Mouse (Mus musculus) erythroid progenitor cell, adult 5-6 weeks (primary cell): ENCODE results near the gene Wfikkn2. TPM values are rescaled to one million over a fixed set of nuclear protein-coding genes. Genes with fewer than 3 reads are reported as not detected.
A peak's percentile ranks its signal among the peaks of the same experiment; 100 is the strongest.
"Not testable (repeated sequence)": the region's sequence is repeated elsewhere in the genome, so short reads cannot be mapped to it uniquely, and the experiment has no call there.

ENCODE experiments used
- ATAC-seq: replicated peaks from 2 replicates; pipeline ENCODE4 v1.8.0; 2016; ENCODE audit warnings: moderate number of reproducible peaks, mild to moderate bottlenecking, moderate TSS enrichment, inconsistent platforms; ENCODE audit not compliant: poor library complexity, low FRiP score, severe bottlenecking
- total RNA-seq, 2 experiments: library from RNA; stranded (forward) in 1 of 2; stranded (reverse) in 1 of 2; fragments of 150-400 nt in 1 of 2; fragments of 186-747, 209-891 nt in 1 of 2; gene quantifications; 2 replicates each; pipeline versions ENCODE4 v1.2.3 to v1.2.4; 2015 to 2017; ENCODE audit warnings: low replicate concordance in 2 of 2

The Wfikkn2 gene
- total RNA-seq, 2 experiments from 2014 or later, result 0.42 to 0.53 TPM

DNA sequence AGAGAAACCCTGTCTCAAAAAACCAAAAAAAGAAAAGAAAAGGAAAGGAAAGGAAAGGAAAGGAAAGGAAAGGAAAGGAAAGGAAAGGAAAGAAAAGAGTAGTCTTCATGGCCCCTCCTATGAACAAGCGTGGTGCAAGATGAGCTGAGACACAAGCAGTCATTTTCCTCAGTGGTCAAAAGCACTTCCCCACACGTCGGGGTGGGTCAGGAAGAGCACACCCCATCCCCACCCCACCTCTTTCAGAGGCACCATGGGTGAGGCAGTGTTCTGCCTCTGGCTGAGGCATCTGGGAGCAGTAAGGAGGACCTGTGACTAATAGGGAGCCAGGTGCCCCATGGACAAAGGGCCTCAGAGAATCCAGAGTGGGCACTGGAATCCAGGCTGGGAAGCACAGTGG is 20.4 kb upstream of the Wfikkn2 start:
- not testable (repeated sequence) for ATAC-seq

DNA sequence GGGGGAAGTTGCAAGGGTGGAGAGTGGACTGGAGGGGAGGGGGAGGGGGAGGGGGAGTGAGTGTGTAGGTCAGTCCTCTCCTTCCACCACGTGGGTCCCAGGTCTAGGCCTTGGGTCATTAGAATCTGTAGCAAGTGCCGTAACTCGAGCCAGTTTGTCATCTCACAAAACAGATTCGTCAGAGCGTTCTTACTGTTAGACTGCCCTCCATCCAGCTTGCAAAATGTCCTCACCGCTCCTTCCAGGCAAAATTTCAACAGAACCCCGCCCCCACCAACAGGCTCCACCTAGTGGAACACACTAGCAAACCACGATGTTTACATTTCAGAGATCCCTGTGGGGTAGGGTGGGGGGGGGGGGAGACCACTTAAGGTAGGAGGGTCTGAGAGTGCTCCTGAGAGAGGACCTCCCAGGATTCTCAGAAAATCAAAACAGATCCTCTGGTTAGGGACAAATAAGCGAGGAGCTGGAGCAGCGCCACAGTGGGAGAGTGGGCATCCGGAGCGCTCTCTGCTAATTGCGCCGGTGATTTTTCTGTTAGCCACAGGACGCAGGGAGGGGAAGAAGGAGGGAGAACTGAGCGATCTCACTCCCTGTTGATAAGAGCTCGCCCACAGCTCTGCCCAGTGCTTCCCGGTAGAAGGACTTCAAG is 19.5 kb upstream of the Wfikkn2 start:
- peak; percentile 68 for ATAC-seq

DNA sequence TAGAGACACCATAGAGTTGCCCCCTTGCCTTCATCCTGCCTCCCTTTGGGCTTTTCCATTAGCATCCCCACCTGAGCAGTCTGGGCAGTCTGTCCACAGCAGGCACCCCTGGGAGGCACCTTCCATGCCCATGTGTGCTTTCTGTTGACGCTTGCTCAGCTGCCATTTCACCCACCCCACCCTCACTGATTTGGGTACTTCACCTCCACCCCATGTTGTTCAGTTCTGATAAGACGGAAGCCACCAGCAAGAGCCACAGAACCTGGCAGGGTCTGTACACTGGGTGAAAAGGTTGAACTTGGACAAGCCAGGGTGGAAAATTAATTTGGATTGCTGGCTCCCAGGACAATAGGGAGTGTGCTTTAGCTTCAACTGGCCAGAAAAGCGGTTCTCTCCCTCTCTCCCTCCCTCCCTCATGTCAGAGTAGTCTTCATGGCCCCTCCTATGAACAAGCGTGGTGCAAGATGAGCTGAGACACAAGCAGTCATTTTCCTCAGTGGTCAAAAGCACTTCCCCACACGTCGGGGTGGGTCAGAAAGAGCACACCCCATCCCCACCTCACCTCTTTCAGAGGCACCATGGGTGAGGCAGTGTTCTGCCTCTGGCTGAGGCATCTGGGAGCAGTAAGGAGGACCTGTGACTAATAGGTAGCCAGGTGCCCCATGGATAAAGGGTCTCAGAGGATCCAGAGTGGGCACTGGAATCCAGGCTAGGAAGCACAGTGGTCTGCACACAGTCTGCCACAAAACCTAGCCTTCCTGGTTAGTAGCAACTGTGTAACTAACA is 16.0 kb upstream of the Wfikkn2 start:
- ATAC-seq, result peak; percentile 87

DNA sequence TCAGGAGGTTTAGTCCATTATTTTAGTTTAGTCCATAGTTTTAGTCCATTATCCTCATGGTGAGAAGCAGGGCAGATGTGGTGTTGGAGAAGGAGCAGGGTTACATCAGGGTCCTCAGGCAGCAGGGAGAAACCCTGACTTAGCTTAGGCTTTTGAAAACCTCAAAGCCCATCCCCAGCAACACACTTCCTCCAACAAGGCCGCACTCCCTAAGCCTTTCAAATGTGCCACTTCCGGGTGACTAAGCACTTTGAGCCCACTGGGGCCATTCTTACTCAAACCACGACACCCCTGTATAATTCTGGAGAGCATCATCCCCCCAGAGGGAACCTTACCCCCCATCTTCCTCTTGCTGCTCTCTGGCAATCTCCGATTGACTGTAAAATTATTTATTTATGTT is 14.0 kb upstream of the Wfikkn2 start:
- no peak for ATAC-seq

DNA sequence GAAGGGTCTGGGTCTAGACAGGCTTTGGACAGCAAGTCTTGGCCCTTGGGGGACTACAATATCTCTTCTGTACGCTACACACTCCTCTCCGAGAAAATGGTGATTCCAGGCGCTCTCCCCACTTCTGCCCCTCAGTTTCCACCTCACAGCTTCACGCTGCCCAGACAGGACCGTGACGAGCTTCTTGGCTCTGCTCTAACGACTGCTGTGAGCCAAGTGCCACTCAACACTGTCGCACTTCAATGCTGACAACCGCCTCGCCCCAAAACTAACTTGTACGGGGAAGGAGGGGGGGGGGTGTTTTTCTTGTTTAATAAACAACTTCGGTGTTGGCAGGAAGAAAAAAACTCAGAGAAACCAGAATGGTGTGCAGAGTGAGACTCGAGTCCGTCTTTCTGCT is 12.2 kb upstream of the Wfikkn2 start:
- no peak for ATAC-seq

DNA sequence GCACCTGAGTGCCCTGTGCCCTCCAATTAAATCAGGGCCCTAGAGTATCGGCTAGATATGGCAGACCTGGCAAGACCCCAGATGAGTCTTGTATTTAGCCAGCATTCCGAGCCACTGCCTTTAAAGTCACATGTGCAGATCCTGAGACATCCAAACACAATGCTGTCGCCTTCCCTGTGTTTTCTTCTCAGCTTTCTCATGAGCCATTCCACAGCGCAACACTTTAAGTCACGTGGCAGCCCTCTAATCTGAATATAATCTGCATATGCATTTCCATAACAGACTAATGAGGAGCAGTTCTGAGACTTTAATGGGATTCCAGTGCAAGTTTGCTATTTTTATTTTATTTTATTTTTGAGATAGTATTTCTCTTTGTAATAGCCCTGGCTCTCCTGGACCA is 9.9 kb upstream of the Wfikkn2 start:
- no peak for ATAC-seq

DNA sequence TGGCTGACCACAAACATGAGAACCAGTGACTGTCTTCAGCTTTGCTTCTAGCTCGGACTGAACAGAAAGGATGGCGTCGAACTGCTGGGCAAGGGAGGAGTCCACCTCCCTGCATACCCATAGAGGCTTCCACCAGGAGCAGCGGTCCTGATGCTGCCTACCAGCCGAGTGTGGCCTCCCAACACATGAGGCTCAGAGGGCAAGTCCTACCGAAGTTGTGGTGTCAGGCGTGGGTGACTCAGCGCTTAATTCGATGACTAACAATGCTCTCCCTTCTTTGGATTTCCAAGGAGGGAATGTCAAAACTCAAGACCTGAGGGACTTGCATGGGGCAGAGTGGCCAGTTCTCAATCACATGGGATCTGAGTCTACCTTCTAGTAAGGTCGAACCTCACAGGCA is 7.9 kb upstream of the Wfikkn2 start:
- ATAC-seq, result 0 out of 2 replicates have a peak, but pooled peaks have one; percentile 40

DNA sequence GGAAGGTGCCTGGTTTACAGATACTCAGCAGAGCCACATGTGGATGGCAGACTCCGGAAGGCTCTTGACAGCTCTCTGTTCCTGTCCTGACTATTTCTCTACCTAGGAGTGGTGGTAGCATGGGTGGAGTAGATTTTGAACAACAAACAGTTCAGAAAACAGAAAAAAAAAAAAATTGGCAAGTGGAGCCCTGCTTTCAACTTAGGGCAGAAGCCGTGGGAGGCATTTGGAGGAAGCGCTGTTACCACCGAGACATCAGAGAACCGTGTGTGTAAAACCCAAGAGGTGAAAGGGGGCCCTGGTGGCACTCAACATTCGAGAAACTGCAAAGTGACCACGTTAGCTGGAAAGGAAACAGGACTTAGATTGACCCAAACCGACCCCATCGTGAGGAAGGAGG is 7.4 kb upstream of the Wfikkn2 start:
- ATAC-seq, result no peak

DNA sequence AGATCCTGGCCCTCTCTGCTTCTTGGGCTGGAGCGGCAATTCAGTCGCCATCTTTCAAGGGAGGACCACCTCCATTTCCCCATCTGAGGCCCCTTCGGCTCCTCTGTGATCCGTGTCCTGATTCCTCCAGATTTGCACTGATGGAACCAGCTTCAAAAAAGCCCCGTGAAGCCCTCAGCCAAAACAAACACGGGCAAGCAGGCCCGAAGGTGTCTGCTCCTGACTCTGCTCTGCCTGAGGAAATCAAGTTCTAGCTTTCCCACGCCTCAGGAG is 920 bp upstream of the Wfikkn2 start:
- ATAC-seq, result no peak

DNA sequence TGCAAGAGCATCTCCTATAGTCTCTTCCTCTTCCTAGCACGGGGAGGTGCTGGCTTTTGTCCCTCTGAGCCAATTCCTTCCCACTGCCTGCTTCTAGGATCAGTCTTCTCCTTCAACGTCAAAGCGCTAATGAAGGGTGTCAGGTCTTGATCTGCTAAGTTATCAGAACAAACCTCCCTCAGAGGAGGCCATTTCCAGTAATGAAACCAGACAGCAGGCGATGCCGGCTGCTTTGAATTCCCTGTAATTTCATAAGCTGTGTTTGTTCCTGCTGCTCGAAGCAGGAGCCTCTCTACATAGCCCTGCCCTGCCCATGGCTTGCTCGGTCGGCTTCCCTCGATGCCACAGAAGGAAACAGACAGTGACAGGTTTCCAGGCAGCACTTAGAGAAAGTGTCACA is 1.4 kb downstream of the Wfikkn2 start:
- ATAC-seq, result no peak

DNA sequence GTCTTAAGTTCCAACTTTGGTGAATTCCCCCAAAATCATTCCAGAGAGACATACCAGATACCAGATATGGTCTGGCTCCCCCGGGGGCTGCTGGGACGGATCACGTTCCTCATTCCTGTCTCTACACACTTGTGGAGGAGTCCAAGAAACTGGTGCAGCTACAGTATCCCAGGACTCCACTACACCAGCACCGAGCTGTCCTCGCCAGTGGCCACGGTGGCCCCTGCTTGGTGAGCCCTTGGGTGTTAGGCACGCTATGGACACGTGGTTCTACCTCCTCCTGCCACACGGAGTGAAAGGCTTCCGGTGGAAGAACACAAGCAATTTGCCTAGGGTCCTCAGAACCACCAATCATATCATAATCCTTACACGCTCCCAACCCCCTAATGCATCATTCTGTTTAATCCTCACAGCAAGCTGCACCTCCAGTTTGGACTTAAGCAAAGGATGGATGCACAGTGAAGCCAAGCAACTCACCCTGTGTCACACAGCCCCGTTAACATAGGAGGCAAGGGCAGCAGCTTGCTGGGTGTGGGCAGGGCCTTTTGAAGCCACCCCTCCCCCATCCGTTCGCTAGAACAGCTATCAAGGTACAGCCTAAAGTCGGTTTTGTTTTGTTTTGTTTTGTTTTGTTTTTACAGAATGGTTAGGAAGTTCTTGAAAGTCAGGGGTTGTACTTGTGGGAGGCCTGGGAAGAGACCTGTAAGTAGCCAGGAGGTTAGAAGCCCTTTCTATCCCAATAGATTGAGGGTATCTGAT is 2.2 kb downstream of the Wfikkn2 start:
- no peak for ATAC-seq

DNA sequence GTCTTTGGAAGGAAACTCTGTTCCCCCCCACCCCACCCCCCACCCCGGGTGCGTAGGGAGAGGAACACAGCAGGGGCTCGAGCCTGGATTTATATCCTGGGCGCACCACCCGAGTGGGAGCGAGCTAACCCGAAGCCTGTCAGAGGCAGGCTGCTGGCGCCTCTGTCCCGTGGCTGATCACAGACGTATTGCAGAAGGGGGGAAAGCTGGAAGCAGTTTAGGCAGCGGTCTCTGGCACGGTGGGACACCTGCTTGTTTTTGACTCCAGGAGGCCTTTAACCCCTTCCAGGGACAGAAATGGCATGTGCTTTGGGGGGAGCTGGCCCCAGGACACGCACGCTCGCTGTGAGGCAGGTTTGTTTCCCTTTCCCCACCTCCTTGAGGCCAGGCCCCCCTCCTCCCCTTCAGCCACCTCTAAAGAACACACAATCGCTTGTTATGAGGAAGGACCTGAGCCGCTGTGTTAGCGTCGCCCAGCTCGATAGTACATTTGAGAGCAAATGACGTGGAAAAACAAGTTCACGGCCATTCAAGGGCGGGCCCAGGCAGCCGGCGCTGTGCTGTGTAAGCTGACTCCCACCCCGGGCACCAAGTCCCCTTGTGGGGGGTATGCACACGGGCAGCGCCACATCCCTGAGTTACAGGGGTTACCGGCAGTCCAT is 2.9 kb downstream of the Wfikkn2 start:
- no peak for ATAC-seq

DNA sequence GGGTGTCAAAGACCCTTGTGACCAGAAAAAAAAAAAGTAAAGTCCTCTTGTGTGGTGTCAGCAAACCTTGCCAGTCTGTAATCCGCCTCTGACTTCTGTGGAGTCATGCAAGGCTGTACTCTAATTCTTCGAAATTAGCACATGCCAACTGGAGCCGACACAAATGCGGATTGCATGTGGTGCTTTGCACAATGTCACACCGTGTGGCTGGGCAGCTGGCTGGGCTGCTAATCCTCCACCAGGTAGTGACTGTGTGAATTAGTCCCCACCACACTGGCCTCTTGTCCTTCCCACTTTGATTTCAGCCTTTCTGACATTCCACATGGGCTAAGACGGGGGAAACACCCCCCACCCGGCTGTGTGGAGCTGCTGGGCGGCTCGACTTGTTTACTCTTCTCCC is 6.1 kb downstream of the Wfikkn2 start:
- no peak for ATAC-seq

DNA sequence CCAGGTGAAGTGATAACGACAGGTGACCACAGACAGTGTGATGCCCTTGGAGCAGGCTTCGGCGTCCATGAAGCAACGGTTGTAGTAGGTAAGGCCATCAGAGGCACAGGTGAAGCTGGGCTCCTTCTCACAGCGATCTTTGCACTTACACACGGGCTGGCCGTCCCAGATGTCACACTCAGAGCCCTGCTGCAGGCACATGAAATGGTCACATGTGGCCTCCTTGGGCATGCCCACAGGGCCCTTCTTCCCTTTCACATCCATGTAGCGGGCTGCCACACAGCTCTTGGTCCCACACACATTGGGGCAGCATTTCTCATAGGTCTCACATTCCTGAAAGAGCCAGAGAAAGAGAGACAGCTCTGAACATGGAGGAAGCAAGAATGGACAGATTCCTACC is 7.0 kb downstream of the Wfikkn2 start:
- ATAC-seq, result no peak

DNA sequence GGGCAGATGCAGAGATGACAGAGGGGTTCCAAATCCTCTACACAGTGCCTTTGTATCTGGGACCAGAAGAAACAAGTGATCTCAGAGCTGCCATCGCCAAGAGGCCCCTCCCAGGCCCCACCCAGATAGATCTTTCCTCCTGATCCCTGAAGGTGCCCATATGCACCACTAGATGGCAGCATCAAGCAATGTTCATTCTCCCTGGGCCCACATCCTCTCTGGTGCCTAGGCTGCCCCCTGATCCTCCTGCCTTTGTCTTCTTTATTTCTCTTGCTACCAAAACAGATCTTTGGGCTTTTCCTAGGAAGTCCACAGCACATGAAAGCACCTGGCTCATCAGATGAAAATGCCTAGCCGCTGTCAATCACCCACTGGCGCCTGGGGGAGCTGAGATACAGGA is 9.7 kb downstream of the Wfikkn2 start:
- peak; percentile 89 for ATAC-seq

DNA sequence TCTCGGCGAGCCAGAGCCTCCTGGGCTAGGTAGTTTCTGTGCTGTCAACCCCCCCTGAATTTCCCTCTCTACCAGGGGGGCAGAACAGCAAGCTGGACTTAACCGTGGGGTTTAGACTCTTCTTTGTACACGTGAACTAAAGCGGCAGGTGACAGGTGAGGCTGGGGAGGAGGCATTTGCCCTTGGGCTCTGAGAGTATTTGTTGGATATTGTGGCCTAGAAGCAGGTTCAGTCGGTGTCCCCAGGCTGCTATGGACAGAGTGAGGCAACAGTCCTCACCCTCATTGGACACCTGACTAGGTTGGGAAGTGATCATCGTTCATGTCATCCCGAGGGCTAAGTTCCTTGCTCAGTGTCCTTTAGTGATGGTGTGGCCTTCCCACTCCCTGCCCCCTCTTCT is 10.9 kb downstream of the Wfikkn2 start:
- no peak for ATAC-seq

DNA sequence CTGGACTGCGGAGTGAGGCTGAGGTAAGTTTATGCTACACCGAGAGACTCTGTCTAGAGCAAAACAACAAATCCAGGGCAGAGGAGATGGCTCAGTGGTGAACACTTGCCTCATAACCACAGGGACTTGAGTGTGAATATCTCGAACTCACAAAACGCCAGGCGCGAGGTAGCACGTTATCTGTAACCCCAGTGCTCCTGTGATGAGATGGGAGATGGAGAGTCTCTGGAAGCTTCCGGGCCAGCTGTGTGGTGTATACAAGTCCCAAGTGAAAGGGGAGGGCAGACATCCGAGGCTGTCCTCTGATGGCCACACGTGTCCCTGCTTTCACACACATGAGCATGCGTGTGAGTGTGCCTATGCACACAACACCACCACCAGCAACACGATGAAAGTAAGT is 11.4 kb downstream of the Wfikkn2 start:
- no peak for ATAC-seq

DNA sequence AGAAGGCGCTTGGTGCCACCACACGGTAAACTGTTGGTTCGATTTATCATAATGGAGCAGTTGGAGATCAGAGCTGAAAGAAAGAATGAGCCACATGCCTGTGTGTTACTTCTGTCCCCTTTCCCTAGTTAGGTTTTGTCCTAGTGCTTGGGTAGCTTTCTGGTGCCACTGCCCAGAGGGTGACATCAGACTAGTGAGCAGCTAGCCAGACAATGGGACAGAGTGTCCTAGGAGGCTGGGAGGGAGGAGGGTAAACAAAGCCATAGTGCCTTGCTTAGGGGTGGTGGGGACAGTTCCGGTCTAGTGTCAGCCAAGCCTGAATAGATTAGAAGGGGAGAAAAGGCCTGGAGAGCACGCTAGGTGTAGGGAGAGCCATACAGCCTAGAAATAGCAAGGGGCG is 12.4 kb downstream of the Wfikkn2 start:
- no peak for ATAC-seq

DNA sequence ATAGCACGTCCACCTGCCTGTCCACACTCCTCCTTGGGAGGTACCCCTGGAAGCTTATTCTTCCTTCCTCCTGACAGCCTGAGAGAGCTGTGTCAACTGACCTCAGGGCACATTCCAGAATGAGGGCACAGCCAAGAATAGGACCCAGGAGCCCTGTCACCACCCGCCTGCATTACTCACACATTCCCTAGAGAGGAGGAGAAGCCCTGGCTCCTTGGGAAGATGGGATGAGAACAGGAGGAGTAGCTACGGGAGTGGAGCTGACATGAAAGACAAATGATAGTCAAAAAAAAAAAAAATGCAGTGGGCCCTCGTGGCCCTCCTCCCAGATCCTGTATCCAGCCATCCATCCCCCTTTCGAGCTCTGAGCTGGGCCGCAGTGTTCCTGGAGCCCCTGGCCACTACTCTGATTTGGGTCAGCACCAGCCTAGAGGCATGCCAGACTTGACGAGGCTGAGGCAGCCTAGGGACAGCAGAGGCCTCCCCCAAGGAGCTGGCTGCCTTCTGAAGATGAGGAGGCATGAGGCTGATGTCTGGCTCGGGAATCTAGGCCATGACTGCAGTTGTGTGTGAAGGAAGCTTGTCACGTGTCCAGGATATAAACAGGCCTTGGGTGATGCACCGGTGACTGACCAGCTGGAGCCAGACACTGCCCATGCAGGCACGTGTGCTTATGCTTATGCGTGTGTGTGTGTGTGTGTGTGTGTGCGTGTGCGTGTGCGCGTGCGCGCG is 13.8 kb downstream of the Wfikkn2 start:
- no peak for ATAC-seq

DNA sequence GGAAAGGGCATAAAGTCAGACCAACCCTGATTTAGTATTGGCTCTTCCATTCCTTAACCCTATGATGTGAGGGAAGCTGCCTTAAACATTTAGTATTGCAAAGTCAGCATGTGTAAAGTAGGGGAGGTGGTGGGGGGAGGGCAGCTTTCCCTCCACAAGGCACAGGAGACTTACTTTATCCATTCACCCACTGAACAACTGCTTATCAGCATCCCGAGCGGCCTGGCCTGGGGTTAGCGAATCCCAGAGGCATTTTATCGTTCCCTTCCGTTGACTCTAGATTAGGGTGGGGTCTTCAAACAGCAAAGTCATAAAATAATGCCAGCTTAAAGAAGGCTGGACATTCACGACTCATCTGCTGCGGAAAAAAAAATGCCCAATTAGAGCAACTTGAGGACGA is 15.6 kb downstream of the Wfikkn2 start:
- ATAC-seq, result no peak
